Mouse (Mus musculus) lung, postnatal 14 days (tissue): ENCODE data around the gene Cdh22.

Experiments used
- DNase-seq: peaks from one replicate; pipeline ENCODE4 v3.0.0; 2021

Cdh22 gene

DNA sequence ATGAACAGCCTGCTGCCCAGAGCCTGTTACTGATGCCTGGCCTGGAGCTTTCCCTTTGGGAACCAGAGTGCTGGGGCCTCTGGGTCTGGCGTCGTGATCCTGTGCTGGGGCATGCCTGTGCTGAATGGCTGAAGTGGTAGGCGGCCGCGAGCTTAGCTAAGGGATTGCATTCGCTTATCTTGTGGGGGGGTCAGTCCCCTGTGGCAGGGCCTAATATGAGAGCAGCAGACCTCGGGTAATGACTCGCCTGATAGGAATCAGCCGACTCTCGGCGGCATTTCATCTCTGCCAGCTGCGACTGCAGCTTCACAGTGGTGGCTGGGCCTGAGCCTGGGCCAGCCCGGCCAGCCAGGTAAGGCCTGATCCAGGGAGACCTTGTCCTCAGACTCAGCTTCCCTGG lies 88.8 kb downstream of the Cdh22 start:
- no peak for DNase-seq

DNA sequence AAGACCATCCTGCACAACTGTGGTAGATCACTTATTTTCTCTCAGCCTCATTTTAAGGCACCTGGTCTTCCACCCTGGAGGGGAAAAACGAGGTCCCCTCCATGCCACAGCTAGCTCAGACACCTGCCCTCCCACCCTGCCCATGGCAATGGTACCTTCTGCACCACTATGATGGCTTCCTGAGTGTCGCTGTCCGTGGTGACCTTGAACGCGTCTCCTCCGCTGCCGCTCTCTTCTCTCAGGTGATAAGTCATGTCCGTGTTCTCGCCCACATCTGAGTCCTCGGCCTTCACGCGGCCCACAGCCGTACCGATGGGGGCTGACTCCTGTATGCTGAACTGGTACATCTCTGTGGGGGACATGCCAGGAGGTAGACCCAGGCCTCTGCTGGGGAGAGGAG lies 91.2 kb downstream of the Cdh22 start:
- no peak for DNase-seq

DNA sequence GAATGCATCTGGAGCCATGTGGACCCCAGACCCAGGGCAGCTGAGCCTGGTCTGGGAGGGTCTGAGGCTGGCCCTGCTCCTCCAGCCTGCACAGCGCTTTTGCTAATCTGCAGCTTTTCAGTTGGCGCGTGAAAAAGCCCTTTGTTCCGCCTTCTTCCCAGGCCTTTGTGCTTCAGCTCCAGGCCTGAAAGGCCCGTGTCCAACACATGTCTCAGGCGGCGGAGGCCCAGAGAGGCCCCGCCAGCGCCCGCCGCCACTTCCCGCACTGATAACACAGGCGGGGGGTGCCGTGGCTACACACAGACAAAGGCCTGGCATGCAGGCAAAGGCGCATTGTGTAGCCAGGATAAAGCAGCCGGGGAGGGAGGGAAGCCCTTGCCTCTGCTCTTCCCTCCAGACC lies 98.6 kb downstream of the Cdh22 start:
- no peak for DNase-seq

DNA sequence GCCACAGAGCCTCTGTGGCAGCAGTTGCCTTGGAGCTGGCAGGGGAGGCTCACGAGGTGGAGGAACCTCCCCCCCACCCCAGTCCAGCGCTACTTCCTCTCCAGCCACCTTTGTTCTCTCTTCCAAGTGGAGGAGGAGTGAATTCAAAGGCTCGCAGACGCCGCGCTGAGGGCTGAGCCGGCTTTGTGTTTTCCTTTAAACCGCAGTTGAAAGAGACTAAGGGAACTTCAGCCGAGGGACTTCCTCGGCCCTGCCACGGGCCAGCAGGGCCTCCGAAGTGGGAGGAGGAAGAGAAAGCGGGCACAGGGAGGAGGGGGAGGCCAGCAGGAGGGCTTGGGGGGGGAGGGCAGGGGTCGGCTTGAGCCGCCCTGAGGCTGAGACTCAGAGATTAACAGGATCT lies 101.1 kb downstream of the Cdh22 start:
- DNase-seq, result no peak

DNA sequence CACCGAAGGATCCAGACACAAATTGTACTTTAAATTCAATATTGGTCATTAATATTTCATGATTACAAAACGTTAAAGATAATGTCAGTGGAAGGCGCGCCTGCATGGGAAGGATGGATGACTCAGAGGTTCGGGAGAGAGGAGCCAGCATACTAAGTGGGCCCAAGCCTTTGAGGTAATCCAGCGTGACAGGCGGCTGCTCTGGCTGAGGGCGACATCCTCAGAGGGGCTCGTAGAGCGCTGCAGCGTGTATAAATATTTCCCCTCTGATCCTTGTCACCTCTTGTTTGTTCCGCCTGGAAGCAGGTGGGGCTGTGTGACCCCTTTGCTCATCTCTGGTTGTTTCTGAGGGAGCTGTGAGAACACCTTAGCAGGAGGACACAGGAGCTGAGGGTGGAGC lies 103.2 kb downstream of the Cdh22 start:
- DNase-seq, result no peak

DNA sequence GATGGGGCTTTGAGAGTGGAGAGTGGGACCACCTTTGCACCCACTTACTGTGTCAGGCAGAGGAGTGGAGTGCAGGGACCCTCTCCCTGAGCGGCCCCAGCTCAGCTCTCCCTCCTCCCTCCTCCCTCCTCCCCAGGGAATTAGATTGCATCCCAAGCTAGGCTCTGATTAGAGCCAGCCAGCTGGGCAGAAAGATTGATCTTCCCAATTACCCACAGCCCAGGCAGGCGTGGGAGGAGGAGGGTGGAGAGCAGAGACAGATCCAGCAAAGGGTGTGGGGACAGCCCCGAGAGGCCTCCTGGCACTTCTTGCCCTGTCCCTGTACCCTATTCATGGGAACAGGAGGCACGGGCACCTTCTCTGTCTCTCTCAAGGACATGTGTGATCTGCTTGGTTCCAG lies 105.5 kb downstream of the Cdh22 start:
- no peak for DNase-seq

DNA sequence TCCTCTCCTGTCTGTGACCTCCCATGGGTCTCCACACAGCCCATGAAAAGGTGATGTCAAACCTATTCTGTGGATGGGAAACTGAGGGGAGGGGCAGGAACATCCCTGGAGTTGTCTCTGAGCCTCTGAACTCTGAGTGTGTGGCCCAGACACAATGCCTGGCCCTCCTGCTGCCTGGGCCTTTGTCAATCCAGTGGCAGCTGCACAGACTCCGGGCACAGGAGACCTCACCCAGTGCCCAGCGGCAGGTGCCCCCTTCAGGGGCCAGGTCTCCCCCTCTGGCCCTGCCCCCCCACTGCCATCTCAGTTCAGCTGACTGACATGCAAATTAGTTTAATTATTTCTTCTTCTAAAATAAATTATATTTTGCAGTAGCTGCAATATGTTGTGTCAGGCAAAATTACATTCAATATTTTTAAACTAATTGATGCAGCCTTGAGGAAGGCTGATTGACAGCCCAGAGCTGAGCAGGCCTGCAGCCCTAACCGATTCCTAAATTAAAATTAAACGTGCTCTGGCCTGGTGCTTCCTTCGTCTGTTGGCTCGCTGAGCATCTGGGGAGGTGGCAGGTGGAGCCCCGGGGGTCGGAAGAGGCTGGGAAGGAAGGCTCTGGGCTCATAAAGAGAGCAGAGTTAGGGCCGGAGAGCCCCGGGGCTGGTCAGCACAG lies 107.6 kb downstream of the Cdh22 start:
- no peak for DNase-seq

DNA sequence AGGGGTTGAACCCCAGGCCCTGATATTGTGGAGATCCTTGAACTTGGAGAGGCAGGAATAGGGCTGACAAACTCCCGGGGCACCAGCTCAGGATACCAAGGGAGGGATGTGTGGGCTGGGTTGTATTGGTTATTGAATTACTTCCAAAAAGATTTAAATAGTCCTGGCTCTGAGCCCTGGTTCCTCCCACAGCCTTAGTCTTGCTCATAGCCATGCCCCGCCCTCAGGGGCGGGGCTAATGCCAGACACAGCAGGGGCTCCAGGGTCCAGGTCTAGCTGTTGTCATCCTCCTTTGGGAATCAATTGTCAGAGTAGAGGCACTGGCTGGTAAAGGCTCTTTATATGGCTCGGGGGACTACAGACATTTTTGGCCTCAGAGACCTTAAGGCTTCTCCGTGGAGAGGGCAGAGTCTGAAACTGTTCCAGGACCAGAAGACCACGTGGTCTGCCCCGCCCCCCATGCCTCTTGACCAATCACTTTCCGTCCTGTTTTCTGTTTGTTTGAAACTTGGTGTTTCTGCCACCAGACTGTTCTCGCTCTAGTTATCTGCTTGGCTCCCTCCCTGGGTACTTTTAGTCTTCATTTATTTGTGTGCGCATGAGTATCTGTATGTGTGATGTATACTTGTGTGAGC lies 113.3 kb downstream of the Cdh22 start:
- DNase-seq, result no peak

DNA sequence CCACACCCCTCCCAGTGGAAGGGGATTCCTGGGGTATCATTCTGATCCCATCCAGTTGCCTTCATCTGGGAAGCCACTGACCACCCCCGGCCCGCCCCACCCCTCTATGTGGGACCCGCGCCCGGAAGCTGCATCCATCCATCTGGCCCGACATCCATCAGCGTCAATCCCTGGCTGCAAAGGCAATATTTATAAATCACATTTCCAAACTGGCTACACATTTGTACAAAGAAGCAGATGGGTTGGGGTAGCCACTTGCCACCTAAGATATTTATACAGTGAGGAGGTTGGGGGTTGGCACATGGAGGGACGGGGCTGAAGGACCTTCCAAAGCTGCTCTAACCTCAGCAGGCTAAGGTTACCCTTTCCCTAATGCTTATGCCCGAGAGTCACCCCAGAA lies 113.9 kb downstream of the Cdh22 start:
- DNase-seq, result no peak

DNA sequence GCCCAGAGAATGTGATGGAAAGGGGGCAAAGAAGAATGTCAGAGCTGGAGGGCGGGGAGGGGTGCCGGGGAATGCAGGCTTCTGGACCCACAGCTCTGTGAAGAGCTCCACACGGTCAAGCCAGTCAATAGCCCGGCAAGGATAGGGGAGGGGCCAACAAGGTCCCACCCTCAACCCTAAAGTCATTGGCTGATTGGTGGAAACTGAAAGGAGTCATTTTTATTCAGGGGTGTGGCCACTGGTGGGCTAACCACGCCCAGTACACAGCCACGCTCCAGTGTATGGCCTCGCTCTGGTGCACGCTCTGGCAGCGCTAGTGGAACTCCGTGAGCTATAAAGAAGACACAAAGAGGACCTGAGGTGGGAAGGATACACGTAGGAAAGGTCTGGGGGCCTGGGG lies 120.9 kb downstream of the Cdh22 start:
- DNase-seq, result no peak

DNA sequence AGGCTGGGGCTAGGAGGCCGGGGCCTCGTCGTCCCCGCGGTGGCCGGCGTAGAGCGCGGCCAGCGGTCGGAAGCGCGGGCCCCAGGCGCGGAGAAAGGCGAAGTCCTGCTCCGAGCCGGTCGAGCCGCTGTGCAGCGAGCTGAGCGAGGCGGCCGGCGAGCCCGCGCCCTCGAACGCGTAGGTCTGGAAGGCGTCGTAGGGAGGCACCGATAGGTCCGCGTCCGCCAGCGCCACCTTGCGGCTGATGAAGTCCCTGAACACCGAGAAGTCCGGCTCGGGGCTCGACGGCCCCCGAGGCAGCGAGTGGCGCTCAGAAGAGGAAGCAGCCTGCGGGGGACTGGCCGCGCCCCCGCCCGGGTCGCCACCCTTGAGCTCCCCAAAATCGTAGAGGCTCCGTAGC lies 122.5 kb downstream of the Cdh22 start:
- DNase-seq, result peak; percentile 92

DNA sequence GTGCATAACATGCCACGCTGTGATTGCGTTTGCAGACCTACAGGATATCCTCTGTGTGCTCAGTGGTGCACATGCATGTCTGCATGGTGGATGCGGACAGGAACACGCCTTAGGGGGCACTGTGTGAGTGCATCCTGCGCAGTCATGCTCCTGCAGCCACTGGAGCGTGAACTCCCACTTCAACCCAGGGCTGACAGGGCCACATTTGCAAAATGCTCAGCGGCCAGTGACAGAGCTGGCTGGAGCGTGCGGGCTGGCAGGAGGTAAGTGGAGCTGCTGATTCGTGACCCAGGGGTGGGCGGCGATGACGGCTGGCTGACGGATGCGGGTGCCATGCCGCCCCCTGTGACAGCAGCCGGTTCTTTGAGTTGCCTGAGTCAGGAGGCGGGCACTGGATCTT lies 128.1 kb downstream of the Cdh22 start:
- DNase-seq, result no peak

DNA sequence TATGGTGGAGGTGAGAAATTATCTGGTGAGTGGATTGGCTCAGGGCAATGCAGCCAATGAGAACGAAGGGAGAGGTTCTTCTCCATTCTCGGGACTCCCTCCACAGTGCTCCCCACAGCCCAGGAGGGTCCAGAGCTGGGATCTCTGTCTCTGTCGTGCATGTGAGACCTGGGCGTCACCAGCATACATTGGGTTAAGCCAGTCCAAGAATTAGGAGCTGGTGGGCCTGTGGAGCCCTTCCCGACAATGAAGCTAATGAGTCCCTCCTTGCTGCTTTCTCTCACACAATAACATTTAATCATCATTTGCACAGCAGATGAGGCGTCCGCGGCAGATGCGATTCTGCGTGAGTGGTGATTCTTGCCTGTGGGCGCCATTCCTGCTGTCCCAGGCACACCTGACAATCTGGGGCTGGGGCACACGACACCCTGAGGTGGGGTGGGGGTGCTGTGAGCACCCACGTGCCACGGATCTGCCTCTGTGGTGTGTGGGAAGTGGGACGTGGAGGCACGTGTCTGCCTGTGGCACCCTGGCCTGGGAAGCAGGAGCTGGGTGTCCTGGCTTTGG lies 129.1 kb downstream of the Cdh22 start:
- DNase-seq, result no peak

DNA sequence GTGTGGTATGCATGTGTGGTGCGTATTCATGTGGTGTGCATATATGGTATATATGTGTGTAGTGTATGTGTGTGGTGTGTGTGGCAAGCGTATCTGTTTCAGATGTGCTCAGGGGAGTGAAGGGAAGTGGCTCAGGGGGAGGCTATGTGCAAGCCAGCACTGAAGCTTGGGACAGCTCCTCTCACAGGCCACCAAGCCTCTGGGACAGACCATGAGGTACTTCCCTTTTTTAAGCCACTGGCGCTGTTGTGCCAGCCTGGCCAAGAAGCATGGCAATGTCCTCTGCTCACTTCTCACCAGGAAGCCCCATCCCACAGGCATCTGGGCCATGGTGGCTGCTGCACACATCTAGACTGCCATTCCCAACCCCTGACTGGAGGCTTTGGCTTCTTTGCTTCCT lies 131.7 kb downstream of the Cdh22 start:
- no peak for DNase-seq

DNA sequence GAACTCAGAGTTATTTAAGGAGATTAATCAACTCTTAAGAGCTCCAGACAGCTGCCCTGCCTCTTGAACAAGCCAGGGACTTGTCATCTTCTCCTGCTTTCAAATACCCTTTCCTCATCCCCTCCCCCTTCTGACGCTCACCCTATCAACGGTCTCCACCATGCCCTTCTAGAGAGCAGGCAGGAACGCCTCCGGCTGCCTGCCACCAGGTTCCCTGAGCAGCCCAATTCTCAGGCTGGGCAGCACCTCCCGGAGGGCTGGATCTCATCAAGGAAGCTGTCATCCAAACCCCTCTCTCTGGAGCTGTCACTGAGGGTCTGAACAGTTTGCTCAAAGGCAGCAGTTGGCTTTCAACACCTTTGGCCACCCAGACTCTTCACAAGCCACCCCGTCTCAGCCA lies 133.9 kb downstream of the Cdh22 start:
- no peak for DNase-seq

DNA sequence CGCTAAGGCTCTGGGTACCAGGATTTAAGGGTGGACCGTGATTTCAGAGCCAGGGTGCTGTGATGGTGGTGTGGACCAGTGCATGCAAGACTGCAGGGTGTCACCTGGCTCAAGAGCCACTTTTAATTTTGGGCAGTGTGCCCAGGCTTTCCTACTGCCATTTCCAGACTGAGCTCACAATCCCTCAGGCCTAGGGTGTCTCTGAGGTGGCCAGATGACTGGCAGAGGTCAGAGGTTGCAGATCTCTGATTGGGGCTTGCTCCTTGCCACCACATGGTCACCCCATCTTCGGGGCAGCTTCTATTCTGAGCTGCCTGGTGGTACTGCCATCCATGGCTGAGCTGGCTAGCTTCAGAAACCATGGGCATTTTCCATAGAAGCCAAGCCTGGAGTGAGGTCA lies 135.8 kb downstream of the Cdh22 start:
- no peak for DNase-seq

DNA sequence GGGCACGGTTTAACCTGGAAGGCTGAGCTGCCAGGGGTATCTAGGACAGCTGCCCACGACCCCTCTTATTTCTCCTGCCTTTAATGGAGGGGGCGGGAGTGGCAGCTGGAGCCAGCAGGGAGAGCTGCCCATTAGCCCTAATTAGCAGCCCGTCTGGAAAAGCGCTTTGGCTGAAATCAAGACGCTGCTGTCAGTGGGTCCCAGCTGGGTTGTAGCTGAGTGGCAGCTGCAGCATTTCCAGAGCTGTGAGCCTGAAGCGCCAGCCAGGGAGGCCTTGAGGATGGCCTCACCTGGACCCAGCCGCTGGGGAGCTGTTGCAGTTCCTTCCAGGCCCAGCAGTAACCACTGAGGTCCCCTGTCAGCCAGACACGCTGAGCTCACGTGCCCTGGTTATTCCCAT lies 138.3 kb downstream of the Cdh22 start:
- DNase-seq, result no peak

DNA sequence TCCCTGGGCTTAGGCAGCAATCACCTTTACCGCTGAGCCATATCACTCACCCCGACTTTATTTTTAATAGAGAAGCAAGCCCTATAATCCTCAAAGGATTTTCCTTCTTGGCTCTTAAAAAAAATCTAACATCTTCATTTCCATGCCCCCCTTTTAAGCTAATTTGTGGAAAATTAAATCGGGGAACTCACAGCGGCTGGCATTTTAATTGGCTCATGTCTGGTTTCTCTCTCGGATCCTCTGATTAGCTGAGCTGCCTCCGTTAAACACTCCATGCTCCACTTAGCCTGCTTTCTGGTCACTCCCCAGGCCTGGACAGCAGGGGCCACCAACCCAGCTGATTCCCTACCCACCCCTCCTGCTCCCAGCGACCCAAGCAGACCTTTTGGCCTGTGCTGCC lies 142.3 kb downstream of the Cdh22 start:
- no peak for DNase-seq

DNA sequence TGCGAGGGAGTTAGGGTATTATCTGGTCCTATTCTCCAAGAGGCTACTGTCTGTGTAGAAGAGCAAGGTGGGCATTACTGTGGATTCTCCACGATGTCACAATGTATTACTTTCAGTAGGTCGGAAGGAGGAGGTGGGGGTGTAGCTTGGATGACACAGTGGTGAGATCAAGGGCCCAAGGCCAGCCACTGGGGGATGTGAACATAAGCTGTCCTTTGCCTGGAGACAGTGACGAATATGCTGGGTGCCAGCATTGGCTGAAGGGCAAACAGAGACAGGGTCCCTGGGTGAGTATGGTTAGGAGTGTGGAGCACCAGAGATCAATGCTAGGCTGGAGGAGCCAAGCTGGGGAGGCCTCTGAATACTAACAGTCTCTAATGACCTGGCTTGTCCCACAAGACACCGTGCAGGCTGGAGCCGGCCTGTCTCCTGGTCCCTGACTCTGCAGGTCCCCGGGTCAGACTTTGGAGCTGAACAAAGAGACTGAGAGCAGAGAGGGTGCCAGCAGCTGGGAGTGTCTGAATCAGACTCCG lies 143.2 kb downstream of the Cdh22 start:
- no peak for DNase-seq

DNA sequence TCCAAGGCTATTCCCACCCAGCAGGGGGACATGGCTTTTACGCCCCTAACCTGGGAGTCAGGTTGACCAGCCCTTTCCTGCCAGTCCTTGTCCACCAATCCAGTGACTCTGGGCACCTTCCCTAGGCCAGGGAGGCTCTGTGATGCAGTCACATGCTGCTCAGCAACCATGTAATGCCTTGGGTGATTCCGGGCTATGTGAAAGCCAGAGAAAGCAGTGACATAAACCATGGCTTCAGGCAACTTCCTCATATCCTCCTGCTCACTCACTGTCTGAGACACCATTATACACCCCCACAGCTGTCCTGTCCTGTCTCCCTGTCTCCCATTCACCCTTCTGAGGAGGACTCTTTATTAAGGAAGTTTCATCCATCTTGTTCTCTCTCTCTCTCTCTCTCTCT lies 144.0 kb downstream of the Cdh22 start, which contains the start of gene 1700025C18Rik:
TSS of gene 1700025C18Rik (minus strand) at position 101 of the 400 bp plus-strand sequence.
- DNase-seq, result no peak

DNA sequence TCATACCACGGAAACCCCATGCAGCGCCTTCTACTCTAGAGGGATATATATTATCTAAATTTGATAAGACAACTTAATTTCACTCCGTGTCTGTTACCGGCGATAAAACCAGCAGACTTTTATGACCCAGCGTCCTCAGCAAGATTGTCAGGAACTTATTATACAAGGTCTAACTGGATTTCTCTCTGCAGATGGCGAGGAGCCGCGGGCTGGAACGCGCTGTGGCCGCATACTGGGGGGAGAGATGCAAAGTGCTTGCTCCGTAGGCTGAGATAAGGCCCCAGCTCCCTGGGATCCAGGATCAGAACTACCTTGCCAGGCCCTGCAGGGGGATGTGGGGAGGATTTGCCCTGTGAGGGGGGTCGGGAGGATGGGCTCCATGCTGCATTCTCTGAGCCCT lies 145.2 kb downstream of the Cdh22 start:
- no peak for DNase-seq

DNA sequence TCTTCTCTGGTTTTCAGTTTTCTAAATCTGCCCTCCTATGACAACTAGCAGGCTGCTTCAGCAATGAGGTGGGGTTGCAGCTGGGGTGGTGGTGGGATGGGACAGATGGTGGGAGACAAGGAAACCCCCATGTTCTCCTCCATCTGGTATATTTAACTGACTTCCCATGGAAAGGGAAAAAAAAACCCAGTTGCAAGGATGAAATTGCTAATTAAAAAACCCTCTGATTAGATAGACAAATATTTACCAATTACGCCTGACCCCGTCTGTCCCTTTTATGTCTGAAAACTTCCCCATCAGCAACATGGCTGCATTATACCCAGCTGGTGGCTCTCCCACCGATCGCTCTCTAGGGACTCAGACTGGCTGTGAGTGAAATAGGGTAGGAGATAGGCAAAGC lies 148.0 kb downstream of the Cdh22 start:
- DNase-seq, result no peak

DNA sequence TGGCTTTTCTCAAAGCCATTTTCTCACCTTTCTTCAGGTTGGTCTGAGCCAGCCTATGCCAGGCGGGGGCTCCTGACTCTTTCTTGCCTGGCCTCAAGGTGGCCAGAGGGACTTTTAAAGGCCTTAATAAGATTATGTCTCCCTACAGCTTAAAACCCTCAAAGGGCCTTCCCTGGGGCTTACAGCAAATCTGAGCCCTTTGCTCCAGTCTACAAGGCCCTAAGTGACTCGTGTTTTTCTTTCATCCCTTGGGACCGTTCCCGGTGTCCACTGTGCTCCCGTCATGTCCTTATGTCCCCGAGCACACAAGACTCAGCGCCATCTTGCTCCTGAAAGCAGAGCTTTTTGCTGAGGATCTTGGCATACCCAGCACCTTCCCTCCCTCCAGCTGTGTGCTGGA lies 153.4 kb downstream of the Cdh22 start:
- DNase-seq, result no peak

DNA sequence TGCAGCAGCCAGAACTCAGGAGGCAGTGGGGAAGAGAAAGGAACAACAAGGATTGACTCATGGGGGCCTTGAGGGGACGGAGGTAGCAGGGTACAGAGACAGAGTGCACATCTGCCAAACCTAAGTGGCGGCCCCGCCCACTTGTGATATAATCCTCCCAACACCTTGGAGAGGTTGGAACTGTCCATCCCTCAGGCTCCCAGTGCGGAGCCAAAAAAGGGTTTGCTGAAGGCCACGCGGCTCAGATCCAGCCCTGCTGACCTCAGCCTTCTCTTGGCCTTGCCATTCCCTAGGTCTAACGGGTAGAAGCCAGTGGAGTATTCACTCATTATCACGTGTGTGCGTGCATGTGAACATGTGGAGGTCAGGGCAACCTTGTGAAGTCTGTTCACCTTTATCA lies 154.0 kb downstream of the Cdh22 start:
- DNase-seq, result no peak

DNA sequence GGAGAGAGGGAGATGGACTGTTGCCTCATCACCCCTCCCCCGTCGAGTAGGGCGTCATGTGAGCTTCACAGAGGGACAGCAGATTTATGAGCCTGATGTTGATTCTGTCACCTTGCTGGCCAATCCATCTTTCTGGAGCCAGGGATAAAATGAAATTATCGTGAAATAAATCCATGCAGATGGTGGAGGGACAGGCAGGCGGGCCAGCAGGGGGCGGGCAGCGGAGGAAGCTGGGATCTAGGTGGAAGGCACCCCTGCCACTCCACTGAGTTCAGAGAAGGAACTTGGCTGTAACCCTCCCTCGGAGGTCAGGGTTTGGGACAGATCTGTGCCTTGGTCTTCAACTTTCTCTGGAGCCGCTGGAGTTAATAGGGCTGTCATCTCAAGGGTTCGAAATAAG lies 156.0 kb downstream of the Cdh22 start:
- no peak for DNase-seq
